Mouse (Mus musculus) MEL (cell line): ENCODE data around the gene Bcl7a. TPM values are rescaled to one million over a fixed set of nuclear protein-coding genes. Genes with fewer than 3 reads are reported as not detected.

Experiments
- DNase-seq: peaks from one replicate; pipeline ENCODE4 v3.0.0; 2011; ENCODE audit warnings: low read depth, low spot score
- H3K27ac ChIP-seq: 2 replicates; pipeline ENCODE4 v1.5.1; 2012; ENCODE audit warnings: low read depth, mild to moderate bottlenecking, control low read depth, low read length, moderate library complexity; ENCODE audit not compliant: control insufficient read depth
- H3K27me3 ChIP-seq, 2 experiments: fragments of 150-350 bp in 1 of 2; sonication (generic) in 1 of 2; 2 replicates each; pipeline ENCODE4 v1.6.1; 2012; ENCODE audit warnings: low read length in 2 of 2, mild to moderate bottlenecking in 2 of 2, improper control_type of control experiment in 1 of 2, moderate library complexity in 1 of 2; ENCODE audit not compliant: insufficient read depth in 2 of 2, control insufficient read depth in 1 of 2
- H3K36me3 ChIP-seq, 2 experiments: 2 replicates each; pipeline ENCODE4 v1.6.1; 2012 to 2014; ENCODE audit warnings: low read length in 2 of 2, improper control_type of control experiment in 1 of 2, inconsistent platforms in 1 of 2, mild to moderate bottlenecking in 1 of 2; ENCODE audit not compliant: insufficient read depth in 2 of 2, control insufficient read depth in 1 of 2
- H3K4me1 ChIP-seq, 2 experiments: fragments of 150-350 bp in 1 of 2; sonication (generic) in 1 of 2; 2 replicates each; pipeline ENCODE4 v1.6.1; 2012; ENCODE audit warnings: low read length in 2 of 2, improper control_type of control experiment in 1 of 2, mild to moderate bottlenecking in 1 of 2; ENCODE audit not compliant: insufficient read depth in 2 of 2, control insufficient read depth in 1 of 2
- H3K4me3 ChIP-seq, 2 experiments: fragments of 150-350 bp in 1 of 2; sonication (generic) in 1 of 2; 2 replicates each; pipeline ENCODE4 v1.5.1; 2012; ENCODE audit warnings: low read depth in 2 of 2, low read length in 2 of 2, mild to moderate bottlenecking in 2 of 2, moderate library complexity in 2 of 2, control low read depth in 1 of 2, improper control_type of control experiment in 1 of 2; ENCODE audit not compliant: control insufficient read depth in 1 of 2, insufficient read depth in 1 of 2
- H3K79me2 ChIP-seq: 2 replicates; pipeline ENCODE4 v1.6.1; 2012; ENCODE audit warnings: mild to moderate bottlenecking, low read length, moderate library complexity; ENCODE audit not compliant: control insufficient read depth, poor library complexity, insufficient read depth
- H3K9ac ChIP-seq: 2 replicates; pipeline ENCODE4 v1.6.1; 2012; ENCODE audit warnings: low read depth, mild to moderate bottlenecking, control low read depth, low read length, moderate library complexity; ENCODE audit not compliant: control insufficient read depth, poor library complexity, severe bottlenecking
- H3K9me3 ChIP-seq: fragments of 150-350 bp; sonication (generic); replicated peaks from 2 replicates; pipeline ENCODE4 v1.6.1; 2012; ENCODE audit warnings: mild to moderate bottlenecking, low read length, improper control_type of control experiment, moderate library complexity; ENCODE audit not compliant: insufficient read depth
- BHLHE40 ChIP-seq: IDR thresholded peaks from 2 replicates; pipeline ENCODE4 v1.6.1; 2012; ENCODE audit warnings: low read depth, mild to moderate bottlenecking, inconsistent platforms, low read length, improper control_type of control experiment, borderline replicate concordance
- CHD2 ChIP-seq: IDR thresholded peaks from 2 replicates; pipeline ENCODE4 v1.6.1; 2011; ENCODE audit warnings: low read length, improper control_type of control experiment
- CTCF ChIP-seq, 3 experiments: IDR thresholded peaks in 2 of 3; conservative IDR thresholded peaks in 1 of 3; 2 replicates each; pipeline ENCODE4 v1.5.1; 2011 to 2012; ENCODE audit warnings: low read length in 3 of 3, low read depth in 2 of 3, mild to moderate bottlenecking in 2 of 3, improper control_type of control experiment in 1 of 3, inconsistent platforms in 1 of 3, mixed read lengths in 1 of 3, moderate library complexity in 1 of 3; ENCODE audit not compliant: control insufficient read depth in 1 of 3, insufficient read depth in 1 of 3, poor library complexity in 1 of 3, severe bottlenecking in 1 of 3
- GABPA ChIP-seq: IDR thresholded peaks from 2 replicates; pipeline ENCODE4 v1.6.1; 2012; ENCODE audit warnings: low read depth, mild to moderate bottlenecking, inconsistent platforms, low read length, improper control_type of control experiment, moderate library complexity
- HCFC1 ChIP-seq: IDR thresholded peaks from 2 replicates; pipeline ENCODE4 v1.6.1; 2012; ENCODE audit warnings: low read depth, mild to moderate bottlenecking, inconsistent platforms, low read length, improper control_type of control experiment, moderate library complexity
- MAX ChIP-seq: IDR thresholded peaks from 2 replicates; pipeline ENCODE4 v1.6.1; 2011; ENCODE audit warnings: low read length, improper control_type of control experiment
- MAZ ChIP-seq: IDR thresholded peaks from 2 replicates; pipeline ENCODE4 v1.6.1; 2012; ENCODE audit warnings: low read depth, mild to moderate bottlenecking, inconsistent platforms, low read length, improper control_type of control experiment
- MEF2A ChIP-seq: IDR thresholded peaks from 2 replicates; pipeline ENCODE4 v1.6.1; 2014; ENCODE audit warnings: low read depth, mild to moderate bottlenecking, inconsistent platforms, low read length, improper control_type of control experiment; ENCODE audit not compliant: poor library complexity, insufficient replicate concordance, severe bottlenecking; ENCODE audit errors: extremely low read depth
- MXI1 ChIP-seq: IDR thresholded peaks from 2 replicates; pipeline ENCODE4 v1.6.1; 2011; ENCODE audit warnings: mild to moderate bottlenecking, low read depth, low read length, improper control_type of control experiment
- MYC ChIP-seq: IDR thresholded peaks from 2 replicates; pipeline ENCODE4 v1.6.1; 2011; ENCODE audit warnings: low read depth, mild to moderate bottlenecking, low read length, improper control_type of control experiment, moderate library complexity
- POLR2A ChIP-seq, 2 experiments: IDR thresholded peaks; 2 replicates each; pipeline ENCODE4 v1.6.1; 2011 to 2012; ENCODE audit warnings: low read length in 2 of 2, mild to moderate bottlenecking in 2 of 2, control low read depth in 1 of 2, improper control_type of control experiment in 1 of 2, low read depth in 1 of 2, moderate library complexity in 1 of 2; ENCODE audit not compliant: control insufficient read depth in 1 of 2, insufficient read depth in 1 of 2, poor library complexity in 1 of 2
- POLR2AphosphoS5 ChIP-seq: IDR thresholded peaks from 2 replicates; pipeline ENCODE4 v1.6.1; 2012; ENCODE audit warnings: low read depth, borderline replicate concordance, mild to moderate bottlenecking, inconsistent platforms, low read length, moderate library complexity, mixed read lengths
- RCOR1 ChIP-seq: IDR thresholded peaks from 2 replicates; pipeline ENCODE4 v1.6.1; 2012; ENCODE audit warnings: low read depth, mild to moderate bottlenecking, inconsistent platforms, low read length, improper control_type of control experiment
- SIN3A ChIP-seq: IDR thresholded peaks from 2 replicates; pipeline ENCODE4 v1.6.1; 2012; ENCODE audit warnings: low read length, improper control_type of control experiment, inconsistent platforms
- TAL1 ChIP-seq: IDR thresholded peaks from 2 replicates; pipeline ENCODE4 v1.6.1; 2012; ENCODE audit warnings: mild to moderate bottlenecking, inconsistent platforms, low read length, moderate library complexity, mixed read lengths
- UBTF ChIP-seq: IDR thresholded peaks from 2 replicates; pipeline ENCODE4 v1.6.1; 2012; ENCODE audit warnings: low read depth, mild to moderate bottlenecking, inconsistent platforms, low read length, improper control_type of control experiment, moderate library complexity, borderline replicate concordance; ENCODE audit not compliant: insufficient read depth
- ZC3H11A ChIP-seq: IDR thresholded peaks from 2 replicates; pipeline ENCODE4 v1.6.1; 2012; ENCODE audit warnings: low read depth, mild to moderate bottlenecking, inconsistent platforms, low read length, improper control_type of control experiment
- ZKSCAN1 ChIP-seq: IDR thresholded peaks from 2 replicates; pipeline ENCODE4 v1.6.1; 2012; ENCODE audit warnings: low read depth, mild to moderate bottlenecking, inconsistent platforms, low read length, improper control_type of control experiment, moderate library complexity
- ZMIZ1 ChIP-seq: IDR thresholded peaks from 2 replicates; pipeline ENCODE4 v1.6.1; 2012; ENCODE audit warnings: low read depth, mild to moderate bottlenecking, inconsistent platforms, low read length, improper control_type of control experiment, moderate library complexity
- ZNF384 ChIP-seq: IDR thresholded peaks from 2 replicates; pipeline ENCODE4 v1.6.1; 2012; ENCODE audit warnings: low read depth, mild to moderate bottlenecking, inconsistent platforms, low read length, improper control_type of control experiment
- polyA plus RNA-seq, 2 experiments: library from polyadenylated mRNA; stranded (reverse) in 1 of 2; unstranded in 1 of 2; fragments of >175 nt in 1 of 2; fragments of >200 nt in 1 of 2; gene quantifications; 2 replicates each; pipeline versions ENCODE4 v1.2.1 to v1.2.4; 2012; ENCODE audit warnings: low replicate concordance in 2 of 2, low read depth in 1 of 2; ENCODE audit not compliant: insufficient read length in 2 of 2, insufficient read depth in 1 of 2, missing spikeins in 1 of 2
- total RNA-seq: library from RNA; depleted of rRNA; stranded (reverse); fragments of 300-350 nt; gene quantifications from 2 replicates; pipeline ENCODE4 v1.2.3, GENCODE M21; 2012

Gene Bcl7a
- total and polyA plus RNA-seq, 3 experiments: 3.5 to 11.0 TPM; not detected in 1

GRCm38 (mm10) chr5:123344628-123344962 lies 961 bp downstream of the Bcl7a start:
- H3K27ac ChIP-seq: peak overlapping the region; percentile 84
- no peaks in the 10 kb centered on the region; a peak in 2 of 4 replicates for H3K27me3 ChIP-seq
- peak overlapping the region; percentile 86 to 90 for H3K4me3 ChIP-seq
- no peak for DNase-seq
- no peaks in the 10 kb centered on the region for H3K9me3 ChIP-seq
- H3K36me3 ChIP-seq: no peaks in the 10 kb centered on the region
- TF ChIP-seq POLR2AphosphoS5: no peak
- peak overlapping the region; percentile 95 for H3K9ac ChIP-seq
- peaks cover 21% of the 10 kb centered on the region for H3K79me2 ChIP-seq
- H3K4me1 ChIP-seq: no peaks in the 10 kb centered on the region

- no peaks in the 10 kb centered on the region for H3K36me3 ChIP-seq
- no peak for TF ChIP-seq MAX
- peak; percentile 19 to 43; a peak in 1 of 4 replicates for TF ChIP-seq POLR2A (IDR thresholded peaks at IDR 0.05; ENCODE audit: control insufficient read depth in 1 of 2, insufficient read depth in 1 of 2, low read depth in 1 of 2, low read length in 2 of 2, poor library complexity in 1 of 2)
- no peak for TF ChIP-seq RCOR1
- no peak for TF ChIP-seq HCFC1
- TF ChIP-seq CHD2: no peak
- no peak for TF ChIP-seq TAL1
- TF ChIP-seq MAZ: 0 out of 2 replicates have a peak, but pooled peaks have one; percentile 59
- no peak for TF ChIP-seq ZC3H11A
- no peaks in the 10 kb centered on the region; a peak in 2 of 4 replicates for H3K27me3 ChIP-seq
- H3K9me3 ChIP-seq: no peaks in the 10 kb centered on the region
- H3K4me3 ChIP-seq: peak overlapping the region; percentile 86 to 90
- H3K4me1 ChIP-seq: no peaks in the 10 kb centered on the region
- H3K79me2 ChIP-seq: peaks cover 21% of the 10 kb centered on the region
- peak overlapping the region; percentile 95 for H3K9ac ChIP-seq
- H3K27ac ChIP-seq: peak overlapping the region; percentile 84
- peak; percentile 59 for DNase-seq
These were observed 1.6 kb downstream of the Bcl7a start for GRCm38 (mm10) chr5:123344963-123345852.

- H3K36me3 ChIP-seq: no peaks in the 10 kb centered on the region
- TF ChIP-seq CTCF (IDR thresholded peaks at IDR 0.05 in 2 of 3, conservative IDR thresholded peaks at IDR 0.05 in 1 of 3; ENCODE audit: control insufficient read depth in 1 of 3, insufficient read depth in 1 of 3, low read depth in 2 of 3, low read length in 3 of 3, poor library complexity in 1 of 3, severe bottlenecking in 1 of 3) (no peak), GABPA (no peak), ZKSCAN1 (no peak), CHD2 (no peak), ZNF384 (peak; percentile 84), ZMIZ1 (no peak), SIN3A (peak; percentile 64), UBTF (no peak), MXI1 (peak; percentile 73), BHLHE40 (no peak), MAX (peak; percentile 42; the same call in 1 of the 2 replicates), MYC (0 out of 2 replicates have a peak, but pooled peaks have one; percentile 46), MEF2A (no peak)
- TF ChIP-seq, all 39 proteins: peak for 5
- DNase-seq: peak; percentile 21
- peak overlapping the region; percentile 86 to 90 for H3K4me3 ChIP-seq
- peaks cover 21% of the 10 kb centered on the region for H3K79me2 ChIP-seq
- peak overlapping the region; percentile 95 for H3K9ac ChIP-seq
- no peaks in the 10 kb centered on the region for H3K4me1 ChIP-seq
- H3K9me3 ChIP-seq: no peaks in the 10 kb centered on the region
- H3K27ac ChIP-seq: peak overlapping the region; percentile 55
- no peaks in the 10 kb centered on the region; a peak in 1 of 4 replicates for H3K27me3 ChIP-seq
These were observed 2.4 kb downstream of the Bcl7a start for GRCm38 (mm10) chr5:123345853-123346654.
